Mouse (Mus musculus): ENCODE measurements around the gene Gm9913. TPM values are rescaled to one million over a fixed set of nuclear protein-coding genes. Genes with fewer than 3 reads are reported as not detected.

Gm9913 gene
- 0.34 and 0.36 TPM in 2 replicates for polyA plus RNA-seq (2016; fragmentation: Nextera tagmentation; extraction: Ambion mirVana)

GRCm38 (mm10) chr2:125505006-125505745 lies at the start of gene Gm9913:
Gene Gm9913 (plus strand): TSS chr2:125505089.
- no peaks in the 10 kb centered on the region for H3K9me3 ChIP-seq (replicated peaks)
- peak; percentile 61; the same call in 1 of the 2 replicates for ATAC-seq (ENCODE audit: low FRiP score)
- peak within 1 kb of the TSS; percentile 70 for H3K4me3 ChIP-seq
- no peaks in the 10 kb centered on the region for H3K36me3 ChIP-seq
- peaks cover 12% of the 10 kb centered on the region for H3K27me3 ChIP-seq
- H3K4me1 ChIP-seq = peaks cover 15% of the 10 kb centered on the region
- H3K9ac ChIP-seq = peak within 1 kb of the TSS; percentile 74
- H3K4me2 ChIP-seq (replicated peaks) = peak within 1 kb of the TSS; percentile 96
- peak within 1 kb of the TSS; percentile 68 for H3K27ac ChIP-seq
- WGBS = under 1% methylated on average over 45 of the region's 45 CpGs

- peaks cover 10% of the 10 kb centered on the region for H3K4me1 ChIP-seq
- no peak overlapping the region for H3K27ac ChIP-seq
- WGBS = 85% methylated on average over 15 of the region's 15 CpGs
- no peaks in the 10 kb centered on the region for H3K36me3 ChIP-seq
- H3K9ac ChIP-seq = no peak overlapping the region
- H3K4me3 ChIP-seq = no peak overlapping the region
- no peaks in the 10 kb centered on the region for H3K9me3 ChIP-seq (replicated peaks)
- no peak overlapping the region for H3K4me2 ChIP-seq (replicated peaks)
- ATAC-seq (ENCODE audit: low FRiP score) = no peak
- no peaks in the 10 kb centered on the region for H3K27me3 ChIP-seq
These were observed 48.7 kb upstream of the Gm9913 start for GRCm38 (mm10) chr2:125456059-125456789.

GRCm38 (mm10) chr2:125459087-125459486 lies 45.8 kb upstream of the Gm9913 start:
- Histone ChIP-seq H3K36me3 (no peaks in the 10 kb centered on the region), H3K9me3 (replicated peaks) (no peaks in the 10 kb centered on the region), H3K4me1 (no peaks in the 10 kb centered on the region), H3K27ac (no peak overlapping the region), H3K27me3 (no peaks in the 10 kb centered on the region), H3K9ac (no peak overlapping the region), H3K4me2 (replicated peaks) (no peak overlapping the region), H3K4me3 (no peak overlapping the region)
- ATAC-seq (ENCODE audit: low FRiP score) = no peak
- WGBS = 92% methylated on average over 3 of the region's 3 CpGs

GRCm38 (mm10) chr2:125464036-125464435 lies 40.9 kb upstream of the Gm9913 start:
- Histone ChIP-seq H3K4me3 (no peak overlapping the region), H3K4me2 (replicated peaks) (no peak overlapping the region), H3K4me1 (no peaks in the 10 kb centered on the region), H3K27ac (no peak overlapping the region), H3K9me3 (replicated peaks) (no peaks in the 10 kb centered on the region), H3K27me3 (no peaks in the 10 kb centered on the region), H3K36me3 (peaks cover 5% of the 10 kb centered on the region; the same call in 1 of the 2 replicates), H3K9ac (no peak overlapping the region)
- 83% methylated on average over 6 of the region's 6 CpGs for WGBS
- no peak for ATAC-seq (ENCODE audit: low FRiP score)

- Histone ChIP-seq H3K4me3 (no peak overlapping the region), H3K36me3 (peaks cover 5% of the 10 kb centered on the region; the same call in 1 of the 2 replicates), H3K4me1 (no peaks in the 10 kb centered on the region), H3K9me3 (replicated peaks) (no peaks in the 10 kb centered on the region), H3K27ac (no peak overlapping the region), H3K9ac (no peak overlapping the region), H3K27me3 (no peaks in the 10 kb centered on the region), H3K4me2 (replicated peaks) (no peak overlapping the region)
- ATAC-seq (ENCODE audit: low FRiP score) = no peak
- WGBS = 73% methylated on average over 8 of the region's 8 CpGs
These were observed 34.2 kb upstream of the Gm9913 start for GRCm38 (mm10) chr2:125470553-125471295.

GRCm38 (mm10) chr2:125471721-125472120 lies 33.2 kb upstream of the Gm9913 start:
- Histone ChIP-seq H3K9ac (no peak overlapping the region), H3K9me3 (replicated peaks) (no peaks in the 10 kb centered on the region), H3K4me1 (no peaks in the 10 kb centered on the region), H3K4me2 (replicated peaks) (no peak overlapping the region), H3K36me3 (no peaks in the 10 kb centered on the region), H3K27me3 (no peaks in the 10 kb centered on the region), H3K27ac (no peak overlapping the region), H3K4me3 (no peak overlapping the region)
- no peak for ATAC-seq (ENCODE audit: low FRiP score)
- 91% methylated on average over 4 of the region's 4 CpGs for WGBS

- Histone ChIP-seq H3K36me3 (no peaks in the 10 kb centered on the region), H3K4me1 (no peaks in the 10 kb centered on the region), H3K9ac (no peak overlapping the region), H3K9me3 (replicated peaks) (no peaks in the 10 kb centered on the region), H3K4me2 (replicated peaks) (no peak overlapping the region), H3K4me3 (no peak overlapping the region), H3K27me3 (no peaks in the 10 kb centered on the region), H3K27ac (no peak overlapping the region)
- no peak for ATAC-seq (ENCODE audit: low FRiP score)
- 92% methylated on average over 2 of the region's 2 CpGs for WGBS
These were observed 31.7 kb upstream of the Gm9913 start for GRCm38 (mm10) chr2:125473228-125473627.

- no peaks in the 10 kb centered on the region for H3K27me3 ChIP-seq
- WGBS = 78% methylated on average over 5 of the region's 5 CpGs
- no peak overlapping the region for H3K9ac ChIP-seq
- H3K4me3 ChIP-seq = no peak overlapping the region
- H3K36me3 ChIP-seq = no peaks in the 10 kb centered on the region
- ATAC-seq (ENCODE audit: low FRiP score) = no peak
- no peak overlapping the region for H3K27ac ChIP-seq
- no peaks in the 10 kb centered on the region for H3K9me3 ChIP-seq (replicated peaks)
- H3K4me1 ChIP-seq = no peaks in the 10 kb centered on the region
- no peak overlapping the region for H3K4me2 ChIP-seq (replicated peaks)
These were observed 30.2 kb upstream of the Gm9913 start for GRCm38 (mm10) chr2:125474690-125475089.

- Histone ChIP-seq H3K36me3 (no peaks in the 10 kb centered on the region), H3K9me3 (replicated peaks) (no peaks in the 10 kb centered on the region), H3K4me3 (no peak overlapping the region), H3K27me3 (no peaks in the 10 kb centered on the region), H3K9ac (no peak overlapping the region), H3K4me1 (no peaks in the 10 kb centered on the region), H3K4me2 (replicated peaks) (no peak overlapping the region), H3K27ac (no peak overlapping the region)
- 92% methylated on average over 3 of the region's 3 CpGs for WGBS
- no peak for ATAC-seq (ENCODE audit: low FRiP score)
These were observed 28.7 kb upstream of the Gm9913 start for GRCm38 (mm10) chr2:125476231-125476630.

GRCm38 (mm10) chr2:125477367-125477766 lies 27.5 kb upstream of the Gm9913 start:
- Histone ChIP-seq H3K4me2 (replicated peaks) (no peak overlapping the region), H3K4me3 (no peak overlapping the region), H3K27me3 (no peaks in the 10 kb centered on the region), H3K9me3 (replicated peaks) (no peaks in the 10 kb centered on the region), H3K27ac (no peak overlapping the region), H3K36me3 (no peaks in the 10 kb centered on the region), H3K9ac (no peak overlapping the region), H3K4me1 (no peaks in the 10 kb centered on the region)
- WGBS = 85% methylated on average over 3 of the region's 3 CpGs
- no peak for ATAC-seq (ENCODE audit: low FRiP score)

- Histone ChIP-seq H3K36me3 (no peaks in the 10 kb centered on the region), H3K4me1 (no peaks in the 10 kb centered on the region), H3K27ac (no peak overlapping the region), H3K27me3 (no peaks in the 10 kb centered on the region), H3K9ac (no peak overlapping the region), H3K4me2 (replicated peaks) (no peak overlapping the region), H3K9me3 (replicated peaks) (no peaks in the 10 kb centered on the region), H3K4me3 (no peak overlapping the region)
- 79% methylated on average over 4 of the region's 4 CpGs for WGBS
- ATAC-seq (ENCODE audit: low FRiP score) = no peak
These were observed 26.2 kb upstream of the Gm9913 start for GRCm38 (mm10) chr2:125478705-125479104.

- Histone ChIP-seq H3K9me3 (replicated peaks) (no peaks in the 10 kb centered on the region), H3K27ac (no peak overlapping the region), H3K9ac (no peak overlapping the region), H3K36me3 (no peaks in the 10 kb centered on the region), H3K27me3 (no peaks in the 10 kb centered on the region), H3K4me1 (no peaks in the 10 kb centered on the region), H3K4me2 (replicated peaks) (no peak overlapping the region), H3K4me3 (no peak overlapping the region)
- ATAC-seq (ENCODE audit: low FRiP score) = no peak
- WGBS = 90% methylated on average over 5 of the region's 5 CpGs
These were observed 24.8 kb upstream of the Gm9913 start for GRCm38 (mm10) chr2:125480057-125480456.

Data from hindbrain, embryonic 12.5 days (tissue).